Mouse (Mus musculus) ES-Bruce4 (cell line): ENCODE measurements around the gene Gcm2. TPM values are rescaled to one million over a fixed set of nuclear protein-coding genes. Genes with fewer than 3 reads are reported as not detected.

Source experiments
- H3K27ac ChIP-seq: 2 replicates; pipeline ENCODE4 v1.5.1; 2012; ENCODE audit warnings: low read length, inconsistent platforms; ENCODE audit not compliant: insufficient read depth
- H3K27me3 ChIP-seq: 2 replicates; pipeline ENCODE4 v1.6.1; 2012; ENCODE audit warnings: mild to moderate bottlenecking, low read length, inconsistent platforms; ENCODE audit not compliant: control insufficient read depth, poor library complexity, insufficient read depth, severe bottlenecking
- H3K36me3 ChIP-seq: 2 replicates; pipeline ENCODE4 v1.6.1; 2012; ENCODE audit warnings: inconsistent platforms, mild to moderate bottlenecking, low read length, moderate library complexity; ENCODE audit not compliant: control insufficient read depth, poor library complexity, insufficient read depth, severe bottlenecking
- H3K4me1 ChIP-seq: one replicate; pipeline ENCODE4 v1.8.1; 2011; ENCODE audit warnings: low read length; ENCODE audit not compliant: control insufficient read depth, insufficient read depth
- H3K4me3 ChIP-seq: 2 replicates; pipeline ENCODE4 v1.5.1; 2011; ENCODE audit warnings: low read depth, mild to moderate bottlenecking, low read length
- H3K9ac ChIP-seq: 2 replicates; pipeline ENCODE4 v1.6.1; 2012; ENCODE audit warnings: low read depth, mild to moderate bottlenecking, inconsistent platforms; ENCODE audit not compliant: poor library complexity, severe bottlenecking
- H3K9me3 ChIP-seq: replicated peaks from 2 replicates; pipeline ENCODE4 v1.6.1; 2012; ENCODE audit warnings: mild to moderate bottlenecking, low read length, inconsistent platforms; ENCODE audit not compliant: control insufficient read depth, poor library complexity, insufficient read depth, severe bottlenecking
- CTCF ChIP-seq: IDR thresholded peaks from one replicate; pipeline ENCODE4 v1.8.1; 2011; ENCODE audit warnings: low read depth, low read length
- EP300 ChIP-seq: IDR thresholded peaks from 2 replicates; pipeline ENCODE4 v1.6.1; 2011; ENCODE audit warnings: low read depth, low read length; ENCODE audit not compliant: insufficient read depth
- POLR2A ChIP-seq: IDR thresholded peaks from one replicate; pipeline ENCODE4 v1.8.1; 2011; ENCODE audit warnings: low read length; ENCODE audit not compliant: insufficient read depth
- polyA plus RNA-seq: library from polyadenylated mRNA; stranded (reverse); fragments of >200 nt; gene quantifications from 2 replicates; pipeline ENCODE4 v1.2.4, GENCODE M21; 2011; ENCODE audit warnings: low read depth; ENCODE audit not compliant: missing spikeins, insufficient read depth, insufficient read length

Gene Gcm2
- polyA plus RNA-seq, 1 experiment = not detected

DNA sequence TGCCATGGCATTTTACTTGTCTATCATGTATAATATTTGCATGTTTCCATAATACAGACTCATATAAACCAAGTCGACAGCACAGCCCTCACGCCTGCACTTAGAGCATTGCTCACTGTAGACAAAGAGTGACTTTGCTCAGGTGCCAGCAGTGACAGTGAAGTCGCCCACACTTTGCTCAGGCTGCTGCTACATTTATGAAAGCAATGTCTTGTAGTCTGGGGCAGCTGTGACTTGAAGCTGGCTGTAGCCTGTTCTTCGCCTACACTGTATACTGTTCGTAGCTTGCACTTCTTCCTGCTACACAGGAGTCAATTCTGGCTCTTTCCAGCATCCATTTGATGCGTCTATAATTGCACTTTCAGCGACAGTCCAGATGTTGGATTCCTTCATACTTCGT is 18.2 kb upstream of the Gcm2 start:
- Histone ChIP-seq H3K36me3 (no peaks in the 10 kb centered on the region), H3K4me1 (no peaks in the 10 kb centered on the region), H3K27me3 (no peaks in the 10 kb centered on the region), H3K4me3 (no peak overlapping the region), H3K9me3 (no peaks in the 10 kb centered on the region), H3K9ac (no peak overlapping the region), H3K27ac (no peak overlapping the region)
- TF ChIP-seq CTCF = no peak
- no peak for TF ChIP-seq EP300
- no peak for TF ChIP-seq POLR2A

- Histone ChIP-seq H3K4me3 (no peak overlapping the region), H3K36me3 (no peaks in the 10 kb centered on the region), H3K4me1 (no peaks in the 10 kb centered on the region), H3K27me3 (no peaks in the 10 kb centered on the region), H3K9ac (no peak overlapping the region), H3K9me3 (no peaks in the 10 kb centered on the region), H3K27ac (no peak overlapping the region)
- TF ChIP-seq CTCF (no peak), EP300 (no peak), POLR2A (no peak)
Measured at GRCm38 (mm10) chr13:41128326-41128725, 17.5 kb upstream of the Gcm2 start.

GRCm38 (mm10) chr13:41123666-41124225 is 12.9 kb upstream of the Gcm2 start:
- H3K9me3 ChIP-seq = no peaks in the 10 kb centered on the region
- H3K4me1 ChIP-seq = no peaks in the 10 kb centered on the region
- no peak for TF ChIP-seq EP300
- TF ChIP-seq CTCF = no peak
- no peak for TF ChIP-seq POLR2A
- H3K4me3 ChIP-seq = no peak overlapping the region
- no peaks in the 10 kb centered on the region for H3K36me3 ChIP-seq
- no peak overlapping the region for H3K9ac ChIP-seq
- no peak overlapping the region for H3K27ac ChIP-seq
- no peaks in the 10 kb centered on the region for H3K27me3 ChIP-seq

DNA sequence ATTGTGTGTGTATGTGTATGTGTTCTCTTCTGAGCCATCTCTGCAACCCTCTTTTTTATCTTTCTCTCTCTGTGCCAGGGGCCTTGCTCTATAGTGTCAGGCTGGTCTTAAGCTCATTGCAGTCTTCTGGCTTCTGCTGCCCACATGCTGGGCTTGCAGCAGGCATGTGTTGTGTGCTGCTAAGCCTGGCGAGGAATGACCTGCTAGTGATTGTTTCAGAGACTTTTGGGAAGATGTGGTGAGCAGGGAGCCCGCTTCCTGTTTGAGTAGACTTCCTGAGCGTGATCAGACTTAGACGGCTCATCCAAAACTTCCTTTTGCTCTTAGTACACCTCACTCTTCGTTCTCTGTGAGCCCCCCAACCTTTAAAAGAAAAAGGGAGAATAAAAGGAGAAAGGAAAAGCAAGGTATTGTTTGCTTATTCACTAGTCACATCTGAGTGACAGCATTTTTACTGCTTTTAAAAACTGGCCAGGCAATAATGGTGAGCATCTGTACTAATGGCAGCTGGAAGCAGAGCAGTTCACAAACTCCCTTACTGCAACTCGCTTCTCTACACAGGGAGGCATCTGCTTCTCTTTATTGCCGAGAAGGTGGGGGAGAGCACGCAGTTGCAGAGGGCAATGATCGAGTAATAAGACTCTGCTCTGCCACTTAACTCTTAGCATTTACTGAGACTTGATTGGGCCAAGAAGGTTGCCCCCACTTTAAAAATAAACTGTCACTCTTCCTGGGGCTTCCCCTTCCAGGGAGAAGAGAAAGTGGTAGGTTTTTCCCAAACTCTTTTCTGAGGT is 8.5 kb upstream of the Gcm2 start:
- TF ChIP-seq EP300 (no peak), POLR2A (no peak), CTCF (no peak)
- no peak overlapping the region for H3K27ac ChIP-seq
- no peak overlapping the region for H3K9ac ChIP-seq
- no peaks in the 10 kb centered on the region for H3K27me3 ChIP-seq
- H3K4me3 ChIP-seq = no peak overlapping the region
- no peaks in the 10 kb centered on the region for H3K4me1 ChIP-seq
- no peaks in the 10 kb centered on the region for H3K36me3 ChIP-seq
- H3K9me3 ChIP-seq = no peaks in the 10 kb centered on the region

DNA sequence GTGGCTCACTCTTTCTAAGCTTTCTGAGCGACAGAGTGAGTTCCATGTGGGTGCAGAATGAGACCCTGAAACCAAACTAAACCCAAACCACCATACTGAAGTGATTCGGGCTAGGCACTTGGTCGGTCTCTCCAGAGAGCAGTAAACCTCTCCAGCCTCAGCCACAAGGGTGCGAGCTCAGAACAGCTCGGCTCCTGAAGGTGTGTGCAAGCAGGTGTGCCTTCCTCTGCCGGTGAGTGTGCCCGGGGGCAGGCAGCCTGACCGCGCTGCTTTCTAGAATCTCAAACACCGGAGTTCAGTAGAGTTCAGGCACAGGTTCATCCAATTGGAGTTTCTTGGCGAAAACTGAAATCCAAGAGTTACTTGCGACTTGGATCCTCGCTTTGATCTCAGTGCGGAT is 3.1 kb upstream of the Gcm2 start, which contains the start of gene Sycp2l:
Gene Sycp2l, plus strand, starts transcription at position 368 of the 400 bp plus-strand sequence.
- no peaks in the 10 kb centered on the region for H3K36me3 ChIP-seq
- H3K4me1 ChIP-seq = no peaks in the 10 kb centered on the region
- H3K27me3 ChIP-seq = no peaks in the 10 kb centered on the region
- H3K9ac ChIP-seq = no peak within 1 kb of the TSS
- peak within 1 kb of the TSS; percentile 33 for H3K4me3 ChIP-seq
- H3K27ac ChIP-seq = no peak within 1 kb of the TSS
- TF ChIP-seq CTCF (peak; percentile 5), POLR2A (no peak)
- H3K9me3 ChIP-seq = no peaks in the 10 kb centered on the region

DNA sequence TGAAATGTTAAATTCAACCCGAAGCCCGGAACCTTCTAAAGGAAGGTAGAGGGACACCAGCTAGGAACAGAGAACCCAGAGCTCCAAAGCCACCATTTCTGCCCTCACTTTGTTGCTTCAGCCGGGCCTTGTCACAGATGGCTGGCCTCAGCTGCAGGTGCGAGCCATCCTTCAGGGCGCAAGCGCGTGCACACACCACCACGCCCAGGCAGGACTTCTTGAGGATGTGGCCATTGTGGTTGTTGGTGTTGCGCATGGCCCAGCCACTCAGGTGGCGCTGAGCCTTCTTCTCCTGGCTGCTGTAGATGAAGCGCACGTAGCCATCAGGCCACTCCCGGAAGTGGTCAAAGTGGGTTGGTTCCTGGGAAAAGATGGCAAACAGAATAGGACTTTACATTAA is 5.3 kb downstream of the Gcm2 start:
- Histone ChIP-seq H3K4me1 (peaks cover 2% of the 10 kb centered on the region), H3K4me3 (no peak overlapping the region), H3K9ac (no peak overlapping the region), H3K9me3 (no peaks in the 10 kb centered on the region), H3K36me3 (no peaks in the 10 kb centered on the region), H3K27me3 (no peaks in the 10 kb centered on the region), H3K27ac (no peak overlapping the region)
- TF ChIP-seq CTCF = no peak
- TF ChIP-seq POLR2A = no peak
- TF ChIP-seq EP300 = no peak
